In the genomic region with DNA sequence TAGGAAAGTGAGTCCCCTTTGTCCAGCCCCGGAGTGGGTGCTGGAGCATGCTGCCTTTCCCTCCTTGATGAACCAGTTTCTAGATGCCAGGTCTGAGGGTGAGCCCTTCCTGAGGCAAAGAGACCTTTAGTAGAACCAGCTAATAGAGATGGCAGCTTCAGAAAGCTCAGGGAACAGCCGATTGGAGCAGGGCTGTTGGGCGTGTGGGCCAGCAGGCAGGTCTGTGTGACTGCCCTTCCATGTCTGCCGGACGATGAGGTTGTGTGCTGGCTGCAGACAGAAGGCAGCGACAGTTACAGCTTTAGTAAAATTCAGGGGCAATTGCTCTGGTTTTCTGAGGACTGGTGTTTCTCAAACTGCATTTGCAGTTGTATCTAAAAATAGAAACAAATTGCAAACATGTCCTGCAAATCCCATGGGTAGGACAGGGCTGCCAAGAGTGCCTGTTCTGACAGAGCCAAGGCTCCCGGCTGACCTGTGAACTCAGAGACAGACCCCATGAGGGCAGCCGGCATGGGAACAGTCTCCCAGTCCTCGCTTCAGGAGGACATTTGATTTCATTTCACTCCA, we compare ENCODE assay signal across 8 mouse cellular contexts. TPM values are rescaled to one million over a fixed set of nuclear protein-coding genes. Genes with fewer than 3 reads are reported as not detected.
DNase-seq lines count a peak whose midpoint lies in the region; ATAC-seq and TF ChIP-seq lines count a peak whose summit lies in the region.

No protein-coding gene starts in this region.

- H3K27ac ChIP-seq in brown adipose tissue, adult 24 weeks (replicated peaks; ENCODE audit: low read depth, low read length) = peak overlapping the region; percentile 88
- H3K27ac ChIP-seq in heart, embryonic 13.5 days (replicated peaks) = peak overlapping the region; percentile 92
- peak overlapping the region; percentile 77 for H3K27ac ChIP-seq in kidney, postnatal 0 days
- H3K27ac ChIP-seq in midbrain, embryonic 15.5 days = peak overlapping the region; percentile 39; the same call in 1 of the 2 replicates

- peak; percentile 9 for DNase-seq in 3T3-L1 (ENCODE audit: low read depth, low spot score)
- DNase-seq in kidney, postnatal 0 days (ENCODE audit: low spot score) = no peak
- no peak for DNase-seq in frontal cortex, adult 2 months (ENCODE audit: extremely low spot score in 1 of 2, low spot score in 1 of 2)
- no peak for DNase-seq in spleen, adult 18-20 months
- no peak for DNase-seq in urinary bladder, postnatal 25 days (ENCODE audit: low spot score)

- no peak overlapping the region for H3K4me3 ChIP-seq in brown adipose tissue, adult 24 weeks (ENCODE audit: insufficient read depth, low read depth, low read length)
- H3K4me3 ChIP-seq in heart, embryonic 13.5 days = peak overlapping the region; percentile 21
- H3K4me3 ChIP-seq in kidney, postnatal 0 days (replicated peaks; ENCODE audit: low read depth, low read length) = no peak overlapping the region
- no peak overlapping the region for H3K4me3 ChIP-seq in midbrain, embryonic 15.5 days

- TF ChIP-seq CTCF in kidney, postnatal 0 days (IDR thresholded peaks at IDR 0.05; ENCODE audit: low read depth) = no peak

- H3K9ac ChIP-seq in heart, embryonic 13.5 days = peak overlapping the region; percentile 66
- H3K9ac ChIP-seq in kidney, postnatal 0 days (ENCODE audit: low read depth, low read length) = 0 out of 2 replicates have a peak overlapping the region, but pooled peaks have one; percentile 27
- 0 out of 2 replicates have a peak overlapping the region, but pooled peaks have one; percentile 1 for H3K9ac ChIP-seq in midbrain, embryonic 15.5 days

- WGBS in heart, embryonic 13.5 days = 16% methylated on average over 9 of the region's 9 CpGs
- 27% methylated on average over 9 of the region's 9 CpGs for WGBS in kidney, postnatal 0 days
- 49% methylated on average over 9 of the region's 9 CpGs for WGBS in midbrain, embryonic 15.5 days

- H3K27me3 ChIP-seq in heart, embryonic 13.5 days (replicated peaks) = no peaks in the 10 kb centered on the region
- H3K27me3 ChIP-seq in kidney, postnatal 0 days (ENCODE audit: insufficient read depth, low read length) = no peaks in the 10 kb centered on the region
- H3K27me3 ChIP-seq in midbrain, embryonic 15.5 days (replicated peaks) = no peaks in the 10 kb centered on the region

- H3K9me3 ChIP-seq in heart, embryonic 13.5 days = no peaks in the 10 kb centered on the region
- H3K9me3 ChIP-seq in kidney, postnatal 0 days (replicated peaks; ENCODE audit: low read length) = no peaks in the 10 kb centered on the region
- H3K9me3 ChIP-seq in midbrain, embryonic 15.5 days = no peaks in the 10 kb centered on the region

- no peaks in the 10 kb centered on the region for H3K36me3 ChIP-seq in heart, embryonic 13.5 days
- H3K36me3 ChIP-seq in kidney, postnatal 0 days (ENCODE audit: insufficient read depth, low read length) = no peaks in the 10 kb centered on the region
- no peaks in the 10 kb centered on the region for H3K36me3 ChIP-seq in midbrain, embryonic 15.5 days (replicated peaks)

- peak overlapping the region; percentile 61 for H3K4me2 ChIP-seq in heart, embryonic 13.5 days
- peak overlapping the region; percentile 33 for H3K4me2 ChIP-seq in kidney, postnatal 0 days (ENCODE audit: low read length)
- no peak overlapping the region for H3K4me2 ChIP-seq in midbrain, embryonic 15.5 days

- no peak for ATAC-seq in heart, embryonic 13.5 days (ENCODE audit: extremely low read depth, insufficient number of reproducible peaks, low FRiP score, low TSS enrichment)
- ATAC-seq in kidney, postnatal 0 days (replicated peaks; ENCODE audit: low FRiP score, low read depth) = no peak
- ATAC-seq in midbrain, embryonic 15.5 days (replicated peaks) = no peak

- peaks cover 25% of the 10 kb centered on the region for H3K4me1 ChIP-seq in brown adipose tissue, adult 24 weeks (ENCODE audit: control insufficient read depth, insufficient read depth, insufficient read length, low read length)
- peaks cover 64% of the 10 kb centered on the region for H3K4me1 ChIP-seq in heart, embryonic 13.5 days
- H3K4me1 ChIP-seq in kidney, postnatal 0 days (replicated peaks; ENCODE audit: insufficient read depth, low read length) = peaks cover 15% of the 10 kb centered on the region; the same call in 1 of the 2 replicates
- peaks cover 27% of the 10 kb centered on the region for H3K4me1 ChIP-seq in midbrain, embryonic 15.5 days

RNA-seq across cellular contexts. Expression of gene Bend3, which starts 4.9 kb away (rescaled TPM):
- polyA plus RNA-seq in brown adipose tissue, adult 24 weeks (2012; ENCODE audit: insufficient read depth, insufficient read length, missing spikeins) = 1.0 and 2.6 TPM in 2 replicates
- polyA plus RNA-seq in heart, embryonic 13.5 days (2015; fragmentation: Nextera tagmentation; extraction: Ambion mirVana) = 2.5 and 2.8 TPM in 2 replicates
- polyA plus RNA-seq in kidney, postnatal 0 days (2015; fragmentation: Nextera tagmentation; extraction: Ambion mirVana) = 2.8 TPM in 2 replicates
- 5.0 and 5.5 TPM in 2 replicates for polyA plus RNA-seq in midbrain, embryonic 15.5 days (2015; fragmentation: Nextera tagmentation; extraction: Ambion mirVana)
- polyA plus RNA-seq in frontal cortex, adult 2 months (2012; rRNA removed) = 4.6 and 5.0 TPM in 2 replicates

RNA-seq across cellular contexts. Expression of gene Gm9803, which starts 40.4 kb away (rescaled TPM):
- 126 and 149 TPM in 2 replicates for polyA plus RNA-seq in brown adipose tissue, adult 24 weeks (2012; ENCODE audit: insufficient read depth, insufficient read length, missing spikeins)
- 12.0 and 14.9 TPM in 2 replicates for polyA plus RNA-seq in heart, embryonic 13.5 days (2015; fragmentation: Nextera tagmentation; extraction: Ambion mirVana)
- 11.8 and 17.4 TPM in 2 replicates for polyA plus RNA-seq in kidney, postnatal 0 days (2015; fragmentation: Nextera tagmentation; extraction: Ambion mirVana)
- 20.2 and 22.7 TPM in 2 replicates for polyA plus RNA-seq in midbrain, embryonic 15.5 days (2015; fragmentation: Nextera tagmentation; extraction: Ambion mirVana)
- polyA plus RNA-seq in frontal cortex, adult 2 months (2012; rRNA removed) = 15.4 and 24.6 TPM in 2 replicates

RNA-seq across cellular contexts. Expression of gene 1700021F05Rik, which starts 57.3 kb away (rescaled TPM):
- 179 and 251 TPM in 2 replicates for polyA plus RNA-seq in brown adipose tissue, adult 24 weeks (2012; ENCODE audit: insufficient read depth, insufficient read length, missing spikeins)
- 76.4 and 88.7 TPM in 2 replicates for polyA plus RNA-seq in heart, embryonic 13.5 days (2015; fragmentation: Nextera tagmentation; extraction: Ambion mirVana)
- 84.7 and 85.1 TPM in 2 replicates for polyA plus RNA-seq in kidney, postnatal 0 days (2015; fragmentation: Nextera tagmentation; extraction: Ambion mirVana)
- 62.6 and 66.2 TPM in 2 replicates for polyA plus RNA-seq in midbrain, embryonic 15.5 days (2015; fragmentation: Nextera tagmentation; extraction: Ambion mirVana)
- 40.7 and 46.0 TPM in 2 replicates for polyA plus RNA-seq in frontal cortex, adult 2 months (2012; rRNA removed)

Comparison
In these comparisons a context has a peak if more than half of its experiments do, and no peak if none do; other contexts are left out.
1. H3K27ac ChIP-seq: peak in every context shown above with its lines; median percentile 92 in heart, embryonic 13.5 days; 88 in brown adipose tissue, adult 24 weeks; 77 in kidney, postnatal 0 days; 39 in midbrain, embryonic 15.5 days.
2. H3K9ac ChIP-seq: peak in every context shown above with its lines; median percentile 66 in heart, embryonic 13.5 days; 27 in kidney, postnatal 0 days; 1 in midbrain, embryonic 15.5 days.